Mouse (Mus musculus) liver, embryonic 16.5 days (tissue): Measurements from ENCODE around the gene Nudt8. TPM values are rescaled to one million over a fixed set of nuclear protein-coding genes. Genes with fewer than 3 reads are reported as not detected.
A peak's percentile ranks its signal among the peaks of the same experiment; 100 is the strongest.

Source experiments
- ATAC-seq: fragments of 200-750 bp; cut with Nextera tagmentation; 2 replicates; pipeline ENCODE4 v1.8.0; 2017; ENCODE audit warnings: low read depth, mild to moderate bottlenecking, moderate number of reproducible peaks, moderate library complexity
- H3K27ac ChIP-seq: fragments of 300-500 bp; sonication (generic); 2 replicates; pipeline ENCODE4 v1.5.1; 2014; ENCODE audit warnings: mild to moderate bottlenecking, low read length
- H3K27me3 ChIP-seq: fragments of 300-500 bp; sonication (generic); 2 replicates; pipeline ENCODE4 v1.6.1; 2014; ENCODE audit warnings: low read depth, low read length, mixed read lengths; ENCODE audit not compliant: control insufficient read depth, insufficient read depth
- H3K36me3 ChIP-seq: fragments of 300-500 bp; sonication (generic); 2 replicates; pipeline ENCODE4 v1.6.1; 2014; ENCODE audit warnings: mild to moderate bottlenecking; ENCODE audit not compliant: control insufficient read depth, insufficient read depth
- H3K4me1 ChIP-seq: fragments of 300-500 bp; sonication (generic); 2 replicates; pipeline ENCODE4 v1.6.1; 2014; ENCODE audit warnings: low read depth, low read length, mixed read lengths; ENCODE audit not compliant: control insufficient read depth
- H3K4me2 ChIP-seq: fragments of 300-500 bp; sonication (generic); 2 replicates; pipeline ENCODE4 v1.6.1; 2014; ENCODE audit warnings: low read depth, low read length, mixed read lengths
- H3K4me3 ChIP-seq: fragments of 300-500 bp; sonication (generic); 2 replicates; pipeline ENCODE4 v1.5.1; 2014; ENCODE audit warnings: low read depth, mild to moderate bottlenecking, low read length
- H3K9ac ChIP-seq: fragments of 300-500 bp; sonication (generic); 2 replicates; pipeline ENCODE4 v1.6.1; 2014; ENCODE audit warnings: low read depth, low read length
- H3K9me3 ChIP-seq: fragments of 300-500 bp; sonication (generic); replicated peaks from 2 replicates; pipeline ENCODE4 v1.6.1; 2016; ENCODE audit warnings: low read length; ENCODE audit not compliant: control insufficient read depth
- WGBS: fragments of 180-500 bp; shearing (Covaris S2); extraction: QIAGEN DNeasy Blood & Tissue Kit; methylation state at CpG from one replicate; pipeline ENCODE4 v1.1.7; 2014; ENCODE audit not compliant: insufficient replicate concordance; 5-methylcytosine and 5-hydroxymethylcytosine counted together
- polyA plus RNA-seq: library from polyadenylated mRNA; unstranded; fragments of >200 nt; fragmentation: Nextera tagmentation; extraction: Ambion mirVana; gene quantifications from 2 replicates; pipeline ENCODE4 v1.2.1, GENCODE M21; 2015

Gene Nudt8
- polyA plus RNA-seq, 1 experiment from 2014 or later, result 12.2 TPM

DNA sequence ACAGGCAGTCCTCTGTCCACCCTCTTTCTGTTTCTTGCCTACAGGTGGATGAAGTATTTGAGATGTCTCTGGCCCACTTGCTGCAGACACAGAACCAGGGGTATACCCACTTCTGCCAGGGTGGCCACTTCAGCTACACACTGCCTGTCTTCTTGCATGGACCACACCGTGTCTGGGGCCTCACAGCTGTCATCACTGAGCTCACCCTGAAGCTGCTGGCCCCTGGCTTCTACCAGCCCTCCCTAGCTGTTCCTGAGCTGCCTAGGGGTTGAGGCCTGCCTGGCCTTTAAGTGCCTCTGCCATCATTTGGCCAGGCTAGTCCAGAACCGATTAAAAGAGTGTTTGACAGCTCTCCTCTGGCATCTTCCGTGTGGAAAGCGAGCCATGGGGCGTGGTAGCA is 1.4 kb downstream of the Nudt8 start:
- ATAC-seq, result no peak
- WGBS, result 79% methylated on average over 5 of the region's 5 CpGs
- H3K4me2 ChIP-seq, result no peak overlapping the region
- no peaks in the 10 kb centered on the region for H3K9me3 ChIP-seq
- no peak overlapping the region for H3K4me3 ChIP-seq
- no peak overlapping the region for H3K27ac ChIP-seq
- H3K9ac ChIP-seq, result no peak overlapping the region
- no peaks in the 10 kb centered on the region for H3K27me3 ChIP-seq
- peaks cover 10% of the 10 kb centered on the region; the same call in 1 of the 2 replicates for H3K36me3 ChIP-seq
- peaks cover 17% of the 10 kb centered on the region for H3K4me1 ChIP-seq

DNA sequence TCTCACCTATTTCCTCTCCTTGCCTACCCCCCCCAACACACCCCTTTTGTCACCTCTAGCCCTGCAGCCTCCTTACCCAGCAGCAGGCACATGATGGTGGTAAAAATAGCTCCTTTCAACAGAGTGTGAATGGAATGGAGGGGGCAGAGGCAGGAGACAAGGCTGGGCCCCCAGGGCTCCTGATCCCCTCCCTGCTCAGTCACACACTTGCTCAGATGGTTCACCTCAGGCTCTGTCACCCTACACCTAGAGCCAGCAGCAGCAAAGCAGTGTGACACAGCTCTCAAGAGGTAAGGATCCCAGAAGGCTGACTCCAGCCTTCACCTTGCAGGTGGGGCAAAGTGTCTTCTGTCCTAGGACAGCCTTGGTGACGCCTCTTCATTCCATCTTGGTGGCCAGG is 2.7 kb downstream of the Nudt8 start, which contains the start of gene Doc2g:
Gene Doc2g, plus strand, starts transcription at position 202 of the 400 bp plus-strand sequence.
- Histone ChIP-seq H3K9ac (no peak within 1 kb of the TSS), H3K36me3 (peaks cover 21% of the 10 kb centered on the region), H3K4me1 (peaks cover 17% of the 10 kb centered on the region), H3K27ac (no peak within 1 kb of the TSS), H3K4me2 (no peak within 1 kb of the TSS), H3K27me3 (no peaks in the 10 kb centered on the region), H3K4me3 (no peak within 1 kb of the TSS), H3K9me3 (no peaks in the 10 kb centered on the region)
- WGBS, result 78% methylated on average over 1 of the region's 1 CpGs
- ATAC-seq, result no peak

DNA sequence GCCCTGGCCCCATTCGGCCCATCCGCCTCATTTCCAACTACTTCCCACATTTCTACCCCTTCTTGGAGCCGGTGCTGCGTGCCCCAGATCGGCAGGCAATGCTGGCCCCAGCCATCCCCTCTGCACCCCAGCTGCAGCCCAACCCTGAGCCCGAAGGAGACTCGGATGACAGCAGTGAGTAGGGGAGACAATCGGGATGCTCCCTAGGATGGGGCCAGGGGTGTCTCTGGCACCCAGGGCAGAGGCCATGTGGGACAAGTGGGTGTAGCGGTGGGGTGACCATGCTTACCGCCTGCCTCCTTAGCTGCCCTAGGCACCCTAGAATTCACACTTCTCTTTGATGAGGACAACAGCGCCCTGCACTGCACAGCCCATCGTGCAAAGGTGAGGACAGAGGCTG is 3.3 kb downstream of the Nudt8 start:
- H3K27ac ChIP-seq, result no peak overlapping the region
- no peak for ATAC-seq
- 75% methylated on average over 12 of the region's 12 CpGs for WGBS

DNA sequence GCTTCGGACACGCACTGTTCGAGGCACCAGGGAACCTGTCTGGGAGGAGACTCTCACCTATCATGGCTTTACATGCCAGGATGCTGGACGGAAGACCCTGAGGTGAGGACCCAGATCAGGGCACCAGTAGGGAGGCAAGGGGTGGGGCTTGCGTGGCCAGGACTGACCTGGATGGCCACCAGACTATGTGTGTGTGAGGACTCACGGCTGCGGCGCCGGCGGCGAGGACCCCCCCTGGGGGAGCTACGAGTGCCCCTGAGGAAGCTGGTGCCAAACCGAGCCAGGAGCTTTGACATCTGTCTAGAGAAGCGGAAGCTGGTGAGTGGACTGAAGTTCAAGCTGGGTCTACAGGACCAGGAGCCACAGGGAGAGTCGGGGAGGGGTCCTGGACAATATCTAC is 4.0 kb downstream of the Nudt8 start:
- 77% methylated on average over 15 of the region's 15 CpGs for WGBS

More for the DNA sequence above, 3.3 kb downstream of the Nudt8 start:
- Histone ChIP-seq H3K9ac (no peak overlapping the region), H3K4me3 (no peak overlapping the region), H3K27me3 (no peaks in the 10 kb centered on the region), H3K4me1 (peaks cover 17% of the 10 kb centered on the region), H3K9me3 (no peaks in the 10 kb centered on the region), H3K36me3 (peaks cover 27% of the 10 kb centered on the region), H3K4me2 (no peak overlapping the region)

DNA sequence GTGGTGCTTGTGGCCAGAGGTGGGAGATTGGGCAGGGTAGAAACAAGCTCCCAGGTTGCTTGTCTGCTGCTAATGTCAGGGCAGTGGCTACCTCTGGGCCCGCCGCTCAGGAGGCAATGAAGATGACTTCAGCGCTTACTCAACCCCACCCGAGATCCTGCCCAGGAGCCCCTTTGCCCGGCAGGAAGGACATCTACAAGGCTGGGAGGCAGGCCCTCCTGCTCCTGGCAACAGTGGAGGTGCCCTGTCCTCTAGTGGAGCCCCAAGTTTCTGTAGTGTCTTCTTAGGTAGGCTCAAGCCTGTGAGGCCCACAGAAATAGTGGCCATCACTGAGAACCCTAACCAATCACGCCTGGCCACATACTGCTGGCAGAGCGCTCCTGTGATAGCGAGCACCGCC is 4.7 kb downstream of the Nudt8 start:
- Histone ChIP-seq H3K9me3 (no peaks in the 10 kb centered on the region), H3K4me2 (no peak overlapping the region), H3K4me3 (no peak overlapping the region), H3K9ac (no peak overlapping the region), H3K27ac (no peak overlapping the region), H3K4me1 (peaks cover 10% of the 10 kb centered on the region), H3K27me3 (no peaks in the 10 kb centered on the region), H3K36me3 (peaks cover 28% of the 10 kb centered on the region)
- ATAC-seq, result no peak
- 79% methylated on average over 9 of the region's 9 CpGs for WGBS

More for the DNA sequence above, 4.0 kb downstream of the Nudt8 start:
- Histone ChIP-seq H3K4me3 (no peak overlapping the region), H3K9me3 (no peaks in the 10 kb centered on the region), H3K9ac (no peak overlapping the region), H3K4me1 (peaks cover 16% of the 10 kb centered on the region), H3K4me2 (no peak overlapping the region), H3K36me3 (peaks cover 27% of the 10 kb centered on the region), H3K27ac (no peak overlapping the region), H3K27me3 (no peaks in the 10 kb centered on the region)
- ATAC-seq, result no peak

DNA sequence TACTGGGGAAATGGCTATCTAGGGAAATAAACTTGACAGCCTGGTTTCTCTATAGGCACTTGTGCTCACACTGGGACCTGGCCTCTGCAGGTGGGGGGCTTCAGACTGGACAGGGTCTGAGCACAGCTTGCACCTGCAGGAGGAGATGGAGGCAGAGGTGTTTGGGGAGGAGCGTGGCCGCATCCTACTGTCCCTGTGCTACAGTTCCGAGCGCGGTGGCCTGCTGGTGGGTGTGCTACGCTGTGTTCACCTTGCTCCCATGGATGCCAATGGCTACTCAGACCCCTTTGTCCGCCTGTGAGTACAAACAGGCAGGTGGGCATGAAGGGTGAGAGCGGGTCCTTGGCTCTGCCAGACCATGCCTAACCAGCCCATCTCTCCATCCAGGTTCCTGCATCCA is 5.6 kb downstream of the Nudt8 start:
- Histone ChIP-seq H3K9me3 (no peaks in the 10 kb centered on the region), H3K9ac (no peak overlapping the region), H3K4me3 (no peak overlapping the region), H3K4me1 (peaks cover 8% of the 10 kb centered on the region), H3K27ac (no peak overlapping the region), H3K27me3 (no peaks in the 10 kb centered on the region), H3K4me2 (no peak overlapping the region), H3K36me3 (peaks cover 29% of the 10 kb centered on the region)
- no peak for ATAC-seq
- 81% methylated on average over 8 of the region's 8 CpGs for WGBS

GRCm38 (mm10) chr19:4011086-4011485 is 10.7 kb downstream of the Nudt8 start:
- Histone ChIP-seq H3K9ac (no peak overlapping the region), H3K4me3 (no peak overlapping the region), H3K4me1 (peaks cover 32% of the 10 kb centered on the region), H3K4me2 (no peak overlapping the region), H3K27ac (no peak overlapping the region), H3K36me3 (peaks cover 26% of the 10 kb centered on the region), H3K27me3 (no peaks in the 10 kb centered on the region), H3K9me3 (no peaks in the 10 kb centered on the region)
- no peak for ATAC-seq
- 89% methylated on average over 5 of the region's 5 CpGs for WGBS

- Histone ChIP-seq H3K9me3 (no peaks in the 10 kb centered on the region), H3K4me2 (peak within 1 kb of the TSS; percentile 80), H3K4me3 (peak within 1 kb of the TSS; percentile 92), H3K27ac (peak within 1 kb of the TSS; percentile 80), H3K36me3 (peaks cover 13% of the 10 kb centered on the region), H3K27me3 (no peaks in the 10 kb centered on the region), H3K4me1 (peaks cover 34% of the 10 kb centered on the region), H3K9ac (peak within 1 kb of the TSS; percentile 84)
- WGBS, result under 1% methylated on average over 45 of the region's 45 CpGs
- ATAC-seq, result peak; percentile 99
Measured at GRCm38 (mm10) chr19:4012432-4013022, 12.1 kb downstream of the Nudt8 start, which contains the start of gene Ndufv1. TSS of gene Ndufv1 (minus strand) at chr19:4012806.

- Histone ChIP-seq H3K4me2 (peak overlapping the region; percentile 80), H3K27me3 (no peaks in the 10 kb centered on the region), H3K4me1 (peaks cover 34% of the 10 kb centered on the region), H3K9ac (peak overlapping the region; percentile 84), H3K27ac (peak overlapping the region; percentile 78), H3K36me3 (peaks cover 8% of the 10 kb centered on the region), H3K4me3 (peak overlapping the region; percentile 92), H3K9me3 (no peaks in the 10 kb centered on the region)
- ATAC-seq, result peak; percentile 22
- 13% methylated on average over 9 of the region's 9 CpGs for WGBS
Measured at GRCm38 (mm10) chr19:4013066-4013465, 12.7 kb downstream of the Nudt8 start.
